In the genomic region with DNA sequence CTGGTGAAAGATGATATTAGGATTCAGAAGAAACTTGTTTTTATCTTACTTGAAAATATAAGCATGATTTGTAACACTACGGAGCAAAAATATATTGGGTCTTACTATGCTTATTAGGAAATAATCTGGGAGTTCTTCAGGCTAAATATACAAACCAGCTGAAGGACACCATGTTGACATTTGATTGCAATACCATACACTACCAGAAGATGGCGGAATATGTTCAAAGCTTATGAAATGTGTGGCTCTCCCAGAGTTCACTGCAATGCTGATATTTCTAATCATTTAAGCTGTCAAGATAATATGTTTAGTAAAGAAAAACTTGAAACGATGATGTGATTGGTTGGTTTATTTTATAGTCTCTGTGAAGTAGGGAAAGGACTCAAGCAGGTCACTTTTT, we compare ENCODE assay signal across 10 mouse cellular contexts.
A peak's percentile ranks its signal among the peaks of the same experiment; 100 is the strongest.
DNase-seq lines count a peak whose midpoint lies in the region; ATAC-seq and TF ChIP-seq lines count a peak whose summit lies in the region.
"Had no signal": no experiment of that assay in that cellular context is flagged by ENCODE, and none has a peak within 500 bp of the region (broad histone marks: within the 10 kb centered on the region; RNA-seq: fewer than 3 reads in every experiment).

No protein-coding gene starts in this region.

- H3K9ac ChIP-seq in heart, adult 2 months (ENCODE audit: low read depth, low read length) = no peak overlapping the region
- H3K9ac ChIP-seq in midbrain, postnatal 0 days (replicated peaks; ENCODE audit: low read length, poor library complexity, severe bottlenecking) = no peak overlapping the region
- H3K9ac ChIP-seq in midbrain, embryonic 16.5 days (ENCODE audit: low read depth, low read length) = no peak overlapping the region
- H3K9ac ChIP-seq: embryonic facial prominence, embryonic 12.5 days; limb, embryonic 12.5 days had no signal

- H3K36me3 ChIP-seq in heart, adult 2 months (ENCODE audit: control insufficient read depth, insufficient read depth, low read length) = no peaks in the 10 kb centered on the region
- no peaks in the 10 kb centered on the region for H3K36me3 ChIP-seq in midbrain, postnatal 0 days (ENCODE audit: insufficient read depth, low read length)
- no peaks in the 10 kb centered on the region for H3K36me3 ChIP-seq in midbrain, embryonic 16.5 days (ENCODE audit: control insufficient read depth, insufficient read depth, low read length)
- H3K36me3 ChIP-seq in forebrain, embryonic 10.5 days (replicated peaks) = no peaks in the 10 kb centered on the region
- H3K36me3 ChIP-seq: embryonic facial prominence, embryonic 12.5 days; limb, embryonic 12.5 days had no signal

- no peak overlapping the region for H3K4me3 ChIP-seq in heart, adult 2 months
- H3K4me3 ChIP-seq in midbrain, postnatal 0 days (ENCODE audit: low read depth, low read length) = no peak overlapping the region
- no peak overlapping the region for H3K4me3 ChIP-seq in midbrain, embryonic 16.5 days (ENCODE audit: low read depth, low read length)
- no peak overlapping the region for H3K4me3 ChIP-seq in forebrain, embryonic 10.5 days
- H3K4me3 ChIP-seq: embryonic facial prominence, embryonic 12.5 days; limb, embryonic 12.5 days had no signal

- peak; percentile 66 for TF ChIP-seq CTCF in heart, adult 2 months (IDR thresholded peaks at IDR 0.05)
- TF ChIP-seq CTCF in midbrain, postnatal 0 days (IDR thresholded peaks at IDR 0.05) = peak; percentile 70

- no peak for ATAC-seq in midbrain, postnatal 0 days (ENCODE audit: low FRiP score)
- no peak for ATAC-seq in midbrain, embryonic 16.5 days
- peak; percentile 95 for ATAC-seq in neutrophil, adult 5-6 weeks (ENCODE audit: extremely low read depth, insufficient number of reproducible peaks, low FRiP score, poor library complexity, severe bottlenecking)

- no peaks in the 10 kb centered on the region for H3K4me1 ChIP-seq in heart, adult 2 months (ENCODE audit: control insufficient read depth, insufficient read depth, low read length)
- no peaks in the 10 kb centered on the region for H3K4me1 ChIP-seq in midbrain, postnatal 0 days (ENCODE audit: insufficient read depth, low read length)
- no peaks in the 10 kb centered on the region for H3K4me1 ChIP-seq in midbrain, embryonic 16.5 days (ENCODE audit: control insufficient read depth, insufficient read depth, low read length)
- no peaks in the 10 kb centered on the region for H3K4me1 ChIP-seq in forebrain, embryonic 10.5 days
- H3K4me1 ChIP-seq: embryonic facial prominence, embryonic 12.5 days; limb, embryonic 12.5 days had no signal

- H3K27ac ChIP-seq in heart, adult 2 months = no peak overlapping the region
- no peak overlapping the region for H3K27ac ChIP-seq in midbrain, postnatal 0 days (ENCODE audit: low read depth, low read length)
- H3K27ac ChIP-seq in midbrain, embryonic 16.5 days (ENCODE audit: low read length) = no peak overlapping the region
- H3K27ac ChIP-seq in forebrain, embryonic 10.5 days = no peak overlapping the region
- H3K27ac ChIP-seq: embryonic facial prominence, embryonic 12.5 days; limb, embryonic 12.5 days had no signal

- TF ChIP-seq EP300 in heart, adult 2 months (IDR thresholded peaks at IDR 0.05; ENCODE audit: insufficient read depth, low read depth, low read length) = no peak

- DNase-seq in heart, adult 2 months = no peak
- DNase-seq in heart, postnatal 4 days = no peak
- peak; percentile 48 for DNase-seq in midbrain, postnatal 0 days (ENCODE audit: low spot score)
- DNase-seq in c-Kit-negative CD71-positive TER-119-positive erythroid progenitor cells, embryonic 14.5 days (ENCODE audit: low read depth, low spot score) = peak; percentile 31
- DNase-seq in forebrain, embryonic 10.5 days (ENCODE audit: extremely low spot score, low spot score) = no peak
- DNase-seq in right cerebral cortex, postnatal 14 days = no peak

- no peaks in the 10 kb centered on the region for H3K27me3 ChIP-seq in heart, adult 2 months (ENCODE audit: control insufficient read depth, insufficient read depth, low read length)
- no peaks in the 10 kb centered on the region for H3K27me3 ChIP-seq in midbrain, postnatal 0 days (ENCODE audit: insufficient read depth, low read length)
- no peaks in the 10 kb centered on the region for H3K27me3 ChIP-seq in midbrain, embryonic 16.5 days (ENCODE audit: control insufficient read depth, insufficient read depth, low read depth, low read length)
- H3K27me3 ChIP-seq in forebrain, embryonic 10.5 days (ENCODE audit: poor library complexity, severe bottlenecking) = no peaks in the 10 kb centered on the region
- H3K27me3 ChIP-seq: embryonic facial prominence, embryonic 12.5 days; limb, embryonic 12.5 days had no signal

- no peak overlapping the region for H3K4me2 ChIP-seq in midbrain, postnatal 0 days (ENCODE audit: low read depth, low read length, poor library complexity, severe bottlenecking)
- no peak overlapping the region for H3K4me2 ChIP-seq in midbrain, embryonic 16.5 days (ENCODE audit: low read length)
- H3K4me2 ChIP-seq: embryonic facial prominence, embryonic 12.5 days; limb, embryonic 12.5 days had no signal

- WGBS in heart, adult 2 months = 8% methylated on average over 3 of the region's 3 CpGs
- WGBS in midbrain, postnatal 0 days = 9% methylated on average over 3 of the region's 3 CpGs
- 19% methylated on average over 3 of the region's 3 CpGs for WGBS in midbrain, embryonic 16.5 days
- WGBS in forebrain, embryonic 10.5 days = 12% methylated on average over 3 of the region's 3 CpGs

- no peak for TF ChIP-seq POLR2A in heart, adult 2 months (IDR thresholded peaks at IDR 0.05; ENCODE audit: insufficient read depth, low read depth, low read length)

- no peaks in the 10 kb centered on the region for H3K79me2 ChIP-seq in heart, adult 2 months (replicated peaks; ENCODE audit: control insufficient read depth, insufficient read depth, low read length)

- intact Hi-C loops in heart, adult 2 months (cut with DNase I) = loop anchor here (5.0 kb wide), 1 partner anchor 778 kb away; no protein-coding TSS in a partner anchor

- no peaks in the 10 kb centered on the region for H3K9me3 ChIP-seq in midbrain, postnatal 0 days (ENCODE audit: low read length)
- no peaks in the 10 kb centered on the region for H3K9me3 ChIP-seq in midbrain, embryonic 16.5 days (replicated peaks; ENCODE audit: control insufficient read depth, low read length, poor library complexity, severe bottlenecking)
- peaks cover 12% of the 10 kb centered on the region for H3K9me3 ChIP-seq in forebrain, embryonic 10.5 days
- H3K9me3 ChIP-seq: embryonic facial prominence, embryonic 12.5 days had no signal

Comparison
In these comparisons a context has a peak if more than half of its experiments do, and no peak if none do; other contexts are left out.
1. DNase-seq: peak in midbrain, postnatal 0 days (single experiment) and c-Kit-negative CD71-positive TER-119-positive erythroid progenitor cells, embryonic 14.5 days (single experiment); none in heart, adult 2 months (0 of 2), heart, postnatal 4 days (single experiment), forebrain, embryonic 10.5 days (single experiment) and right cerebral cortex, postnatal 14 days (single experiment).